Mouse (Mus musculus) forebrain, embryonic 16.5 days (tissue): ENCODE data around the gene Gm5622. TPM values are rescaled to one million over a fixed set of nuclear protein-coding genes. Genes with fewer than 3 reads are reported as not detected.

Experiments
- polyA plus RNA-seq: library from polyadenylated mRNA; unstranded; fragments of >200 nt; fragmentation: Nextera tagmentation; extraction: Ambion mirVana; gene quantifications from 2 replicates; pipeline ENCODE4 v1.2.1, GENCODE M21; 2015

Gm5622 gene
- polyA plus RNA-seq, 1 experiment from 2014 or later = not detected

Other genes starting within 250 kb of the Gm5622 start
- not detected in 2 replicates for gene Gm7247, start 191.0 kb upstream of the Gm5622 start, polyA plus RNA-seq
- not detected in 2 replicates for gene Vmn2r88, start 142.0 kb upstream of the Gm5622 start, polyA plus RNA-seq
- gene Vmn2r89, start 100.9 kb upstream of the Gm5622 start, polyA plus RNA-seq = not detected in 2 replicates
- not detected in 2 replicates for gene Gm17175, start 21.3 kb downstream of the Gm5622 start, polyA plus RNA-seq
- gene Gm17174, start 39.3 kb downstream of the Gm5622 start, polyA plus RNA-seq = not detected in 2 replicates
- not detected in 2 replicates for gene Gm17078, start 58.5 kb downstream of the Gm5622 start, polyA plus RNA-seq
- gene Gm4181, start 82.9 kb downstream of the Gm5622 start, polyA plus RNA-seq = not detected in 2 replicates
- gene Gm17079, start 142.7 kb downstream of the Gm5622 start, polyA plus RNA-seq = not detected in 2 replicates
- not detected in 2 replicates for gene Gm5800, start 164.4 kb downstream of the Gm5622 start, polyA plus RNA-seq
- not detected in 2 replicates for gene Ang4, start 220.8 kb downstream of the Gm5622 start, polyA plus RNA-seq
- gene AY358078, start 247.3 kb downstream of the Gm5622 start, polyA plus RNA-seq = not detected in 2 replicates